Mouse (Mus musculus): ENCODE results near the gene Fmo3. TPM values are rescaled to one million over a fixed set of nuclear protein-coding genes. Genes with fewer than 3 reads are reported as not detected.

The Fmo3 gene
- not detected in 2 replicates for polyA plus RNA-seq (2014; fragmentation: Nextera tagmentation; extraction: Ambion mirVana)

DNA sequence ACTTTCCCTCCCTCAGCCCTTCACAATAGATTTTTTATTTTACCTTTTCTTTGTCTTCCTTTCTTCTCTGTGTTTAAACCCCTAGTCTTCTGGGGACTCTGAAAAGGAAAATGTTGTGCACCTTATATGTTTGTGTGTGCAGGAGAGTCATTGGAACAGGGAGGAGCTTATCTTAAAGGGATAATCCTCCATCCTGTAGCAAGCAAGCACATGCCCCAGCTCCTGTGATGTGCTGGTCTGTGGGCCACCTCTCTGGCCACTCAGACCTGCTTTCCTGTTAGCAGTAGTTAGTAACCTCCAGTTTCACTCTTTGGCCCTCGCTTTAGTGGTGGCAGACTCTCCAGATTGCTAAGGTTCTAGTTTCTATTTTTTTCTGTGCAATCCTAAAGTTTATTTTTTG is at the start of gene Fmo3:
Gene Fmo3, minus strand, starts transcription at position 101 of the 400 bp plus-strand sequence.
- Histone ChIP-seq H3K4me1 (ENCODE audit: control insufficient read depth, insufficient read depth, low read length) (no peaks in the 10 kb centered on the region), H3K27ac (ENCODE audit: low read depth, low read length) (no peak within 1 kb of the TSS), H3K36me3 (ENCODE audit: control insufficient read depth, insufficient read depth, low read length) (no peaks in the 10 kb centered on the region), H3K9me3 (ENCODE audit: control insufficient read depth, low read length) (no peaks in the 10 kb centered on the region), H3K9ac (ENCODE audit: low read length) (no peak within 1 kb of the TSS), H3K4me2 (no peak within 1 kb of the TSS), H3K4me3 (ENCODE audit: low read depth, low read length) (no peak within 1 kb of the TSS), H3K27me3 (ENCODE audit: control insufficient read depth, insufficient read depth, low read length) (no peaks in the 10 kb centered on the region)
- 68% methylated on average over 1 of the region's 1 CpGs for WGBS
- no peak for ATAC-seq (ENCODE audit: low FRiP score)
- DNase-seq (ENCODE audit: low spot score, missing footprints) = no peak

DNA sequence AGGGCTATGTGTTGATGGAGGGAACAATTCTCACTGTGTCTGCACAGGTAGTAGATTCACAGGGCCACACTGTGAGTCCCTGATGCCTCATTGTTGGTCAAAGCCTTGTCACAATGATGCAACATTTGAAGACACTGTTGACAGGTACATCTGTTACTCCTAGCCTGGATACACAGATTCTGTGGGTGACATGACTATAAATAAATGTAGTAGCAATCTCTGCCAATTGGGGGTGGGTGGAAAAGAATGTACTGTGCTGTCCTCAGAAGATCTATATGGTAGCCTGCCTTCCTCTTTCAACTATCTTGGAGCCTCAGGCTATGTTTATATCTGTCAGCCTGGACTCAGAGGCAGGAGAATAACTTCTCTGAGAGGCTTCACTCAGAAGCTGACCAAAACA is 38.7 kb upstream of the Fmo3 start:
- no peak overlapping the region for H3K27ac ChIP-seq (ENCODE audit: low read depth, low read length)
- no peak for DNase-seq (ENCODE audit: low spot score, missing footprints)
- H3K4me3 ChIP-seq (ENCODE audit: low read depth, low read length) = no peak overlapping the region
- ATAC-seq (ENCODE audit: low FRiP score) = no peak
- no peaks in the 10 kb centered on the region for H3K4me1 ChIP-seq (ENCODE audit: control insufficient read depth, insufficient read depth, low read length)
- H3K9ac ChIP-seq (ENCODE audit: low read length) = no peak overlapping the region
- H3K9me3 ChIP-seq (ENCODE audit: control insufficient read depth, low read length) = no peaks in the 10 kb centered on the region
- no peak overlapping the region for H3K4me2 ChIP-seq
- H3K36me3 ChIP-seq (ENCODE audit: control insufficient read depth, insufficient read depth, low read length) = no peaks in the 10 kb centered on the region
- H3K27me3 ChIP-seq (ENCODE audit: control insufficient read depth, insufficient read depth, low read length) = no peaks in the 10 kb centered on the region

DNA sequence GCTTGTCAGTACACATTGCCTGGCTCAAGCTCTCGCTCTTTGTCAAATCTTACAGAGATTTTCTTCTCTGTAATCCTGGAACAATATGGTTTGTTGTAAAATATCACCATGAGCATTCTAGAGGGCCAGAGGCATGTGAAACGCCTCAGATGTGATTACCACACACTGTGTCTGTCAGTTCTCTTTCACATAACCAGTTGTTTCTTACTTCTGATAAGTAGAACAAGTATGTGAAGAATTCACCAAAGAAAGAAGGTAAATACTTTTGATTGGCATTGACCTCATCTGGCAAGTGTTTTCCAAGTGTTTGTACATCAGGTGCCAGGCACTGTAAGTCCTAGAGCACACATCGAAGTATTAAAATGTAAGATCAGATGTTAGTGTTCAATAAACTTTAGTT is 24.9 kb upstream of the Fmo3 start:
- no peaks in the 10 kb centered on the region for H3K27me3 ChIP-seq (ENCODE audit: control insufficient read depth, insufficient read depth, low read length)
- H3K4me2 ChIP-seq = no peak overlapping the region
- no peak overlapping the region for H3K9ac ChIP-seq (ENCODE audit: low read length)
- DNase-seq (ENCODE audit: low spot score, missing footprints) = no peak
- no peaks in the 10 kb centered on the region for H3K36me3 ChIP-seq (ENCODE audit: control insufficient read depth, insufficient read depth, low read length)
- WGBS = 70% methylated on average over 3 of the region's 3 CpGs
- no peak overlapping the region for H3K4me3 ChIP-seq (ENCODE audit: low read depth, low read length)
- H3K9me3 ChIP-seq (ENCODE audit: control insufficient read depth, low read length) = no peaks in the 10 kb centered on the region
- H3K4me1 ChIP-seq (ENCODE audit: control insufficient read depth, insufficient read depth, low read length) = no peaks in the 10 kb centered on the region
- no peak for ATAC-seq (ENCODE audit: low FRiP score)
- no peak overlapping the region for H3K27ac ChIP-seq (ENCODE audit: low read depth, low read length)

DNA sequence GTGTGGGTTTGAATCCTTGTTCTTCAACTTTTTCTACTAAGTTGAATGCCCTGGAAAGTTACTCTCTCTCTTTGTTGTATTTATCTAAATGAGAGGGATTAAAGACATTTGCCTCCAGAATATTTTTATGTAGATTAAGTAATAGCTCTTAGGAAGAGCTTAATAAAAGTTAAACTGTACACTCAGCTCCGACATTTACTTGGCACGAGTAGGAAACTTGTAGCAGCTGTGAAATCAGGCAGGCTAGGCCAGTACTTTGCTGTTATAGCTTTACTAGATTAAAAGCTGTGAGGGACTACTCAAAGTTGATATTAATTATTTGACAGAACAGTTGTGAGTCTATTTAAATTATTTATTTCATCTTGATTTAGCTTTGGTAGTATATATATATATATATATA is 19.2 kb upstream of the Fmo3 start:
- no peak for ATAC-seq (ENCODE audit: low FRiP score)
- H3K4me2 ChIP-seq = no peak overlapping the region
- no peak for DNase-seq (ENCODE audit: low spot score, missing footprints)
- no peaks in the 10 kb centered on the region for H3K4me1 ChIP-seq (ENCODE audit: control insufficient read depth, insufficient read depth, low read length)
- no peak overlapping the region for H3K9ac ChIP-seq (ENCODE audit: low read length)
- no peaks in the 10 kb centered on the region for H3K27me3 ChIP-seq (ENCODE audit: control insufficient read depth, insufficient read depth, low read length)
- WGBS = 93% methylated on average over 2 of the region's 2 CpGs
- H3K36me3 ChIP-seq (ENCODE audit: control insufficient read depth, insufficient read depth, low read length) = no peaks in the 10 kb centered on the region
- H3K4me3 ChIP-seq (ENCODE audit: low read depth, low read length) = no peak overlapping the region
- H3K9me3 ChIP-seq (ENCODE audit: control insufficient read depth, low read length) = no peaks in the 10 kb centered on the region
- no peak overlapping the region for H3K27ac ChIP-seq (ENCODE audit: low read depth, low read length)

DNA sequence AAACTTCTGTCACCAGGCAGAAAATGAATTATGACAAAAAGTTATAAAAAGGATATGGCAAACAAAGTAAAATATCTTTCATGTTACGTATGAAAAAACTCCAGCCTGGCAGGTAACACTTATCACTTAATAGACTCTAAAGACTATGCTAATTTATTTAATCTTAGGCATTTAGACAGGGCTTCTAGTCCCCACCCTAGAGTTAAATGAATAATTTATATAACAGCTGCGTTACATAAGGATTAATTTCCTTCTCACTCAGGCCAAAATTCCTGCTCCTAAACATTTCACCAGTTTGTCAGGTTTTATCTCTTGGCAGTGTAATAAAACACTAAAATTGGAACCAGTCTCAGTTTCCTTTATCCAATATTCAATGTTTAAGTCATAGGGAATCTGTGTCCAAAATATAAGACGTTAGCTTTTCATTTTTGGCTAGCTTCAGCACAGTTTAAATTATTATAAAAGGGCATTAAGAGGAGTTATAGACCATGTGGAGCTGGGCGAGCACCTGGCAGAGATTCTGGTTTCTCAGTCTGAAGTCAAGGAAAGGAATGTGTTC is 17.0 kb upstream of the Fmo3 start:
- H3K36me3 ChIP-seq (ENCODE audit: control insufficient read depth, insufficient read depth, low read length) = no peaks in the 10 kb centered on the region
- no peak for DNase-seq (ENCODE audit: low spot score, missing footprints)
- H3K9ac ChIP-seq (ENCODE audit: low read length) = no peak overlapping the region
- no peak for ATAC-seq (ENCODE audit: low FRiP score)
- no peak overlapping the region for H3K4me3 ChIP-seq (ENCODE audit: low read depth, low read length)
- H3K4me2 ChIP-seq = no peak overlapping the region
- H3K27ac ChIP-seq (ENCODE audit: low read depth, low read length) = no peak overlapping the region
- no peaks in the 10 kb centered on the region for H3K27me3 ChIP-seq (ENCODE audit: control insufficient read depth, insufficient read depth, low read length)
- no peaks in the 10 kb centered on the region for H3K4me1 ChIP-seq (ENCODE audit: control insufficient read depth, insufficient read depth, low read length)
- WGBS = 82% methylated on average over 4 of the region's 4 CpGs
- no peaks in the 10 kb centered on the region for H3K9me3 ChIP-seq (ENCODE audit: control insufficient read depth, low read length)

DNA sequence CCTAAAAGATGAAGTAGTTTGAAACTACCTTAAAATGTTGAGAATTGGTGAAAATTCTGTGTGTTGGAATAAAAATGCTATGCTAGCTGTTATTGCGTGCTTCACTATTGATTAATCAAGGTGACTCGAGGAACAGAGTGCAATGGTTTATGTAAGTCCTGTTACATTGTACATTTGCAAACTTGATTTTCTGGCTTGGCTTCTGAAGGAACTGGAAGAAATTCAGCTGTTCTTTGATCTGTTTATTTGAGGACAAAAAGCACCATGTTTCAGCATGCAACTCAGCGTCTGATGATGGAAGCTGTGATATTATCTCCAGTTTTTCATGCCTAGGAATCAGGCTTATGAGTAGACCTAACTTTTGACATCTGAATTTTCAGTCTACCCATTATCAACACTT is 3.2 kb upstream of the Fmo3 start:
- no peak overlapping the region for H3K4me3 ChIP-seq (ENCODE audit: low read depth, low read length)
- H3K27ac ChIP-seq (ENCODE audit: low read depth, low read length) = no peak overlapping the region
- H3K9ac ChIP-seq (ENCODE audit: low read length) = no peak overlapping the region
- no peak for DNase-seq (ENCODE audit: low spot score, missing footprints)
- 91% methylated on average over 3 of the region's 3 CpGs for WGBS
- ATAC-seq (ENCODE audit: low FRiP score) = no peak
- no peaks in the 10 kb centered on the region for H3K27me3 ChIP-seq (ENCODE audit: control insufficient read depth, insufficient read depth, low read length)
- H3K36me3 ChIP-seq (ENCODE audit: control insufficient read depth, insufficient read depth, low read length) = no peaks in the 10 kb centered on the region
- no peaks in the 10 kb centered on the region for H3K4me1 ChIP-seq (ENCODE audit: control insufficient read depth, insufficient read depth, low read length)
- no peaks in the 10 kb centered on the region for H3K9me3 ChIP-seq (ENCODE audit: control insufficient read depth, low read length)
- H3K4me2 ChIP-seq = no peak overlapping the region

DNA sequence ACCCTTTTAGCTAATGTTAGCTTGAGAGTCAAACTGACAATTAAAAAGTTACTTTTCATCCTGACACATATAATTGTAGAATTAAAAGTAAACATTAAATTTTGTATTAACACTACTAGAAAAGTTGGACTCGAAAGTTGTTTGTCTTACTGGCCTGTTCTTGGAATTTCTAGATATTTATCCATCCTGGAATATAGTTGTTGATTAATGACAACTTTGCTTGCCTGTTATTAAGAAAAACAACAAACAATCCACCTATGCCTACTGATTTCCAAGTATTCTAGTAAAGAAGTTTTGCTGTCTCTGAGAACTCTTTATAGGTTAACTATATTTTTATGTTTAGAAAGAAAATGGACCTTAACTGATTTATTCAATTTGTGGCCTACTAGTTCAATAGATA is 2.4 kb upstream of the Fmo3 start:
- Histone ChIP-seq H3K4me1 (ENCODE audit: control insufficient read depth, insufficient read depth, low read length) (no peaks in the 10 kb centered on the region), H3K9me3 (ENCODE audit: control insufficient read depth, low read length) (no peaks in the 10 kb centered on the region), H3K27me3 (ENCODE audit: control insufficient read depth, insufficient read depth, low read length) (no peaks in the 10 kb centered on the region), H3K4me2 (no peak overlapping the region), H3K4me3 (ENCODE audit: low read depth, low read length) (no peak overlapping the region), H3K9ac (ENCODE audit: low read length) (no peak overlapping the region), H3K36me3 (ENCODE audit: control insufficient read depth, insufficient read depth, low read length) (no peaks in the 10 kb centered on the region), H3K27ac (ENCODE audit: low read depth, low read length) (no peak overlapping the region)
- no peak for DNase-seq (ENCODE audit: low spot score, missing footprints)
- ATAC-seq (ENCODE audit: low FRiP score) = no peak
- WGBS = 88% methylated on average over 1 of the region's 1 CpGs

DNA sequence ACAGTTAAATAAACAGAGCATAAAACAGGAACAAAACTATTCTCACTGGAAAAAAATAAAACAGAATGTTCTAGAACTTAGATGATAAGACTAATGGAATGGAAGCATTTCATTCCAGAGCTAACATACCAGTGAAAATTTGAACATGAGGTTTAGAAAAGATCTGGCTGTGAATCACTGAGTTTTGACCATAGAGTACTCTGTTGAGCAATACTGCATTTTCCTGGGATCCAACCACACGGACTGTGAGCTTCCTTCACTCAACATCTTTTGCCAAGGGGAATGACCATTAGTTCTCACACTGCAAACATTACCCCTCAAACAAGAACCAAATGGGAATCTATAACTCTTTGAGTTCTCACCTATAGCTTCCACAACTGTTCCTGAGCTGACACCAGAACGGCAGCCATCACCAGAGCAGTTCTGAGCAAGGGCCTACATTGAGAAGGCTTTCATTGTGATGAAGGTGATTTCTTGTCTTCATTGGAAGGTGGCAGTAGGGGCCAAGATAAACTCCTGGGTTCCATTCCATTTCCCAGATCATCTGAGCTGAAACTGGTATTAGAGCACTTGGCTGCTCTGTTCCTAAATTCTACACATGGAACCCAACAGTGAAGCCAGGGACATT is 1.9 kb upstream of the Fmo3 start:
- no peaks in the 10 kb centered on the region for H3K4me1 ChIP-seq (ENCODE audit: control insufficient read depth, insufficient read depth, low read length)
- WGBS = 82% methylated on average over 2 of the region's 2 CpGs
- no peaks in the 10 kb centered on the region for H3K36me3 ChIP-seq (ENCODE audit: control insufficient read depth, insufficient read depth, low read length)
- no peak for DNase-seq (ENCODE audit: low spot score, missing footprints)
- H3K9me3 ChIP-seq (ENCODE audit: control insufficient read depth, low read length) = no peaks in the 10 kb centered on the region
- H3K4me2 ChIP-seq = no peak overlapping the region
- no peak overlapping the region for H3K9ac ChIP-seq (ENCODE audit: low read length)
- H3K4me3 ChIP-seq (ENCODE audit: low read depth, low read length) = no peak overlapping the region
- no peaks in the 10 kb centered on the region for H3K27me3 ChIP-seq (ENCODE audit: control insufficient read depth, insufficient read depth, low read length)
- no peak for ATAC-seq (ENCODE audit: low FRiP score)
- H3K27ac ChIP-seq (ENCODE audit: low read depth, low read length) = no peak overlapping the region

DNA sequence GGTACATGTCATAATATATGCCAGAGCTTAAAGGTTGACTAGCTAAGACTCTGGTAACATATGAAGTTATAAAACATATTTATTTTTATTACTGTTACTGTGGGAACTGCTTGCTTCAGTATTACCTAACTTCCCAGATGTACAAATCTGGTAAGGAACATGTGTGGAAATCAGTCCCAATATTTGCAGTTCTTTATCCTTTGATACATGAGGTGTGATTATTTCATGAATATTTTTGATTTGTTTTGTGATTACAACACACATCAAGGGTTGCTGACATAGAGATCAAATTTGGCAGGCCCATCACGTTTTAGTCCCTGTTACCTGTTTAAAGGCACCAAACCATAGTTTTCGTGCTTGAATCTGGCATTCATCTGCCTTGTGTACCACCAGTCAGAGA is 20.8 kb downstream of the Fmo3 start:
- H3K36me3 ChIP-seq (ENCODE audit: control insufficient read depth, insufficient read depth, low read length) = no peaks in the 10 kb centered on the region
- H3K9me3 ChIP-seq (ENCODE audit: control insufficient read depth, low read length) = no peaks in the 10 kb centered on the region
- no peak overlapping the region for H3K9ac ChIP-seq (ENCODE audit: low read length)
- H3K4me3 ChIP-seq (ENCODE audit: low read depth, low read length) = no peak overlapping the region
- WGBS = 75% methylated on average over 2 of the region's 2 CpGs
- H3K27me3 ChIP-seq (ENCODE audit: control insufficient read depth, insufficient read depth, low read length) = no peaks in the 10 kb centered on the region
- H3K4me2 ChIP-seq = no peak overlapping the region
- no peaks in the 10 kb centered on the region for H3K4me1 ChIP-seq (ENCODE audit: control insufficient read depth, insufficient read depth, low read length)
- H3K27ac ChIP-seq (ENCODE audit: low read depth, low read length) = no peak overlapping the region
- no peak for DNase-seq (ENCODE audit: low spot score, missing footprints)
- ATAC-seq (ENCODE audit: low FRiP score) = no peak

Data from midbrain, embryonic 11.5 days (tissue).